Mouse (Mus musculus) small intestine, adult 2 months (tissue): ENCODE measurements at regions not wholly inside any gene's neighbourhood (a gene's known extent, or its start where the extent isn't known, plus 50 kb on each side); places are given as distances from the start of the nearest gene placed in this dataset.

Experiments
- CTCF ChIP-seq: fragments of 200-500 bp; IDR thresholded peaks from 2 replicates; pipeline ENCODE4 v1.5.1; 2012; ENCODE audit warnings: low read depth, mild to moderate bottlenecking, control low read depth, inconsistent platforms, low read length, moderate library complexity, mixed read lengths; ENCODE audit not compliant: insufficient replicate concordance, insufficient read length; ENCODE audit errors: extremely low read depth
- POLR2A ChIP-seq: fragments of 200-500 bp; IDR thresholded peaks from 2 replicates; pipeline ENCODE4 v1.6.1; 2012; ENCODE audit warnings: low read depth, mild to moderate bottlenecking, control low read depth, inconsistent platforms, low read length, moderate library complexity

DNA sequence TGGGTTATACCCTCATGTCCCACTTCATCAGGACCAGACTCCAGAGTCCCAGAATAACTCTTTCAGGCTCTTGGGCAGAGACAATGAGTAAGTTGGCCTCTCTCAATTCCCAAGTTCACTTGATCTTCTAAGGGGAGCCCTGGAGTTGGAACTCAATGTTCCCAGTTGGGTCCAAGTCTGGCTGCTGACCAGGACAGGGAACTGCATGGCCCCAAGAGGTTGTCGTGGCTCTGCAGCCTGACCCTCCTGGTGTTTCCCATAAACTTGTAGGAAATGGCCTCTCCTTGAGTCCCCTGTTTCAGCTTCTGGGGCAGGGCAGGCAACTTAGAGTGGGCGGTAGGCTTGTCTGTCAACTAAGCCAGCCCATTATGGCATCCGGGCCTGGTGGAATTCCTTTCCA lies 286.2 kb downstream of the Cyp26b1 start:
- no peak for TF ChIP-seq CTCF
- TF ChIP-seq POLR2A = no peak
